Mouse (Mus musculus) limb, embryonic 14.5 days (tissue): Measurements from ENCODE around the gene Cntrl. TPM values are rescaled to one million over a fixed set of nuclear protein-coding genes. Genes with fewer than 3 reads are reported as not detected.
A peak's percentile ranks its signal among the peaks of the same experiment; 100 is the strongest.

Source experiments
- ATAC-seq: fragments of 200-750 bp; cut with Nextera tagmentation; 2 replicates; pipeline ENCODE4 v1.8.0; 2017; ENCODE audit warnings: low read depth, moderate number of reproducible peaks, moderate TSS enrichment; ENCODE audit not compliant: low FRiP score
- DNase-seq: peaks from one replicate; pipeline ENCODE4 v3.0.0-alpha.2; 2015; ENCODE audit warnings: low spot score
- H3K27ac ChIP-seq: fragments of 300-500 bp; sonication (generic); replicated peaks from 2 replicates; pipeline ENCODE4 v1.5.1; 2014; ENCODE audit warnings: low read depth, mild to moderate bottlenecking, low read length, moderate library complexity, mixed read lengths
- H3K27me3 ChIP-seq: fragments of 300-500 bp; sonication (generic); 2 replicates; pipeline ENCODE4 v1.6.1; 2014; ENCODE audit warnings: low read length, mixed read lengths; ENCODE audit not compliant: control insufficient read depth, insufficient read depth
- H3K36me3 ChIP-seq: fragments of 300-500 bp; sonication (generic); 2 replicates; pipeline ENCODE4 v1.6.1; 2014; ENCODE audit warnings: mild to moderate bottlenecking, low read length, moderate library complexity, mixed read lengths; ENCODE audit not compliant: control insufficient read depth, insufficient read depth
- H3K4me1 ChIP-seq: fragments of 300-500 bp; sonication (generic); 2 replicates; pipeline ENCODE4 v1.6.1; 2014; ENCODE audit warnings: antibody characterized with exemption, low read length, mixed read lengths; ENCODE audit not compliant: control insufficient read depth, insufficient read depth
- H3K4me2 ChIP-seq: fragments of 300-500 bp; sonication (generic); replicated peaks from 2 replicates; pipeline ENCODE4 v1.6.1; 2014; ENCODE audit warnings: low read depth, mild to moderate bottlenecking, low read length, moderate library complexity; ENCODE audit not compliant: severe bottlenecking
- H3K4me3 ChIP-seq: fragments of 300-500 bp; sonication (generic); replicated peaks from 2 replicates; pipeline ENCODE4 v1.5.1; 2014; ENCODE audit warnings: low read length
- H3K9ac ChIP-seq: fragments of 300-500 bp; sonication (generic); 2 replicates; pipeline ENCODE4 v1.6.1; 2014; ENCODE audit warnings: mild to moderate bottlenecking, low read depth, low read length, moderate library complexity; ENCODE audit not compliant: severe bottlenecking
- H3K9me3 ChIP-seq: fragments of 300-500 bp; sonication (generic); 2 replicates; pipeline ENCODE4 v1.6.1; 2016; ENCODE audit warnings: low read length; ENCODE audit not compliant: control insufficient read depth
- POLR2A ChIP-seq: fragments of 200-500 bp; IDR thresholded peaks from 2 replicates; pipeline ENCODE4 v1.8.0; 2012; ENCODE audit warnings: inconsistent platforms, mild to moderate bottlenecking, moderate library complexity, borderline replicate concordance; ENCODE audit not compliant: insufficient read depth, insufficient read length; ENCODE audit errors: extremely low read depth
- WGBS: fragments of 180-500 bp; shearing (Covaris S2); extraction: QIAGEN DNeasy Blood & Tissue Kit; methylation state at CpG from one replicate; pipeline ENCODE4 v1.1.7; 2014; 5-methylcytosine and 5-hydroxymethylcytosine counted together
- polyA plus RNA-seq, 2 experiments: library from polyadenylated mRNA; depleted of rRNA in 1 of 2; stranded (reverse) in 1 of 2; unstranded in 1 of 2; fragments of >200 nt; fragmentation: Nextera tagmentation in 1 of 2; extraction: Ambion mirVana in 1 of 2; gene quantifications; 2 replicates each; pipeline versions ENCODE4 v1.2.1 to v1.2.3; 2012 to 2014

Cntrl gene
- polyA plus RNA-seq, 2 experiments, result 18.8 to 39.3 TPM

- no peak overlapping the region for H3K4me3 ChIP-seq
- DNase-seq (no peak), ATAC-seq (no peak)
- H3K36me3 ChIP-seq, result peaks cover 61% of the 10 kb centered on the region
- TF ChIP-seq POLR2A, result no peak
- no peak overlapping the region for H3K9ac ChIP-seq
- no peaks in the 10 kb centered on the region for H3K27me3 ChIP-seq
- no peaks in the 10 kb centered on the region for H3K9me3 ChIP-seq
- no peak overlapping the region for H3K4me2 ChIP-seq
- no peak overlapping the region for H3K27ac ChIP-seq
- 88% methylated on average over 5 of the region's 5 CpGs for WGBS
- no peaks in the 10 kb centered on the region for H3K4me1 ChIP-seq
These were observed 79.6 kb downstream of the Cntrl start for GRCm38 (mm10) chr2:35188929-35189328.

- DNase-seq, result no peak
- no peak overlapping the region for H3K4me3 ChIP-seq
- H3K9me3 ChIP-seq, result no peaks in the 10 kb centered on the region
- peaks cover 38% of the 10 kb centered on the region for H3K36me3 ChIP-seq
- WGBS, result 81% methylated on average over 1 of the region's 1 CpGs
- peaks cover 6% of the 10 kb centered on the region; the same call in 1 of the 2 replicates for H3K4me1 ChIP-seq
- H3K9ac ChIP-seq, result no peak overlapping the region
- H3K27ac ChIP-seq, result no peak overlapping the region
- no peaks in the 10 kb centered on the region for H3K27me3 ChIP-seq
- no peak for ATAC-seq
- H3K4me2 ChIP-seq, result no peak overlapping the region
- no peak for TF ChIP-seq POLR2A
These were observed 84.7 kb downstream of the Cntrl start for GRCm38 (mm10) chr2:35193976-35194375.

GRCm38 (mm10) chr2:35195626-35196544 lies 86.6 kb downstream of the Cntrl start:
- no peak for ATAC-seq
- Histone ChIP-seq H3K9me3 (no peaks in the 10 kb centered on the region), H3K36me3 (peaks cover 26% of the 10 kb centered on the region), H3K4me1 (peaks cover 10% of the 10 kb centered on the region; the same call in 1 of the 2 replicates), H3K4me2 (no peak overlapping the region), H3K9ac (no peak overlapping the region), H3K27ac (no peak overlapping the region), H3K4me3 (no peak overlapping the region), H3K27me3 (no peaks in the 10 kb centered on the region)
- TF ChIP-seq POLR2A, result no peak
- no peak for DNase-seq
- WGBS, result 86% methylated on average over 6 of the region's 6 CpGs

GRCm38 (mm10) chr2:35199541-35199940 lies 90.2 kb downstream of the Cntrl start:
- DNase-seq (no peak), ATAC-seq (no peak)
- Histone ChIP-seq H3K36me3 (peaks cover 18% of the 10 kb centered on the region; the same call in 1 of the 2 replicates), H3K9ac (peak overlapping the region; percentile 99), H3K4me3 (peak overlapping the region; percentile 98), H3K4me2 (peak overlapping the region; percentile 71), H3K27ac (no peak overlapping the region; the same call in 1 of the 2 replicates), H3K27me3 (no peaks in the 10 kb centered on the region), H3K9me3 (no peaks in the 10 kb centered on the region), H3K4me1 (peaks cover 10% of the 10 kb centered on the region; the same call in 1 of the 2 replicates)
- TF ChIP-seq POLR2A, result no peak
- WGBS, result 12% methylated on average over 5 of the region's 5 CpGs

GRCm38 (mm10) chr2:35199971-35200897 lies 90.9 kb downstream of the Cntrl start:
- WGBS, result under 1% methylated on average over 49 of the region's 90 CpGs
- Histone ChIP-seq H3K4me2 (peak overlapping the region; percentile 71), H3K9me3 (no peaks in the 10 kb centered on the region), H3K27me3 (no peaks in the 10 kb centered on the region), H3K36me3 (peaks cover 14% of the 10 kb centered on the region; the same call in 1 of the 2 replicates), H3K27ac (peak overlapping the region; percentile 98), H3K9ac (peak overlapping the region; percentile 99), H3K4me3 (peak overlapping the region; percentile 98), H3K4me1 (peaks cover 10% of the 10 kb centered on the region; the same call in 1 of the 2 replicates)
- ATAC-seq, result peak; percentile 77
- DNase-seq, result no peak
- no peak for TF ChIP-seq POLR2A
